Mouse (Mus musculus): ENCODE results near the gene Ptpro. TPM values are rescaled to one million over a fixed set of nuclear protein-coding genes. Genes with fewer than 3 reads are reported as not detected.

Gene Ptpro
- total and polyA plus RNA-seq, 2 experiments: 0.51 to 0.65 TPM

DNA sequence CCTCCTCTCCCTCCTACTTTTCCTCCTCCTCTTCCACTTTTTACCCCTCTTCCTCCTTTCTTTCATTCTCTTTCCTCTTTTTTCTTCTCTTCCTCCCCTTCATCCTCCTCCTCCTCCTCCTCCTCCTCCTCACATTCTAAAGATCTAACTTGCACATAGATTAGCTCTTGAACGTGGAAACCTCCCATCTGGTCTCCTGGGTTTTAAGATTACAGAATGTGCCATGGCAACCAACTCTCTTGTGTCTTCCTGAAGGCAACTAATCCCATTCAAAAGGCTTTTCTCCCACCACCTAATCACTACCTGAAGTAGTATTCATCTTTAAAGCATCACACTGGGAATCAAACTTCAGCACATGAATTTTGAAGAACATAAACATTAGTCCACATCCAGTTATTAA is 67.5 kb downstream of the Ptpro start:
- Histone ChIP-seq H3K4me3 (ENCODE audit: insufficient read depth, low read depth, low read length) (no peak overlapping the region), H3K79me2 (ENCODE audit: control insufficient read depth, insufficient read depth, low read length) (no peaks in the 10 kb centered on the region), H3K36me3 (ENCODE audit: control insufficient read depth, insufficient read depth, low read length) (no peaks in the 10 kb centered on the region), H3K9ac (ENCODE audit: low read depth, low read length) (no peak overlapping the region), H3K27me3 (ENCODE audit: control insufficient read depth, insufficient read depth, low read length) (no peaks in the 10 kb centered on the region), H3K4me1 (ENCODE audit: control insufficient read depth, insufficient read depth, low read length) (no peaks in the 10 kb centered on the region), H3K27ac (replicated peaks; ENCODE audit: insufficient read depth, low read depth, low read length) (no peak overlapping the region)
- WGBS: 28% methylated on average over 1 of the region's 1 CpGs
- DNase-seq (ENCODE audit: extremely low read depth, low read depth, low spot score): no peak
- TF ChIP-seq CTCF (IDR thresholded peaks at IDR 0.05; ENCODE audit: low read depth, low read length) (no peak), POLR2A (IDR thresholded peaks at IDR 0.05; ENCODE audit: extremely low read depth, insufficient read depth, low read length) (no peak)

DNA sequence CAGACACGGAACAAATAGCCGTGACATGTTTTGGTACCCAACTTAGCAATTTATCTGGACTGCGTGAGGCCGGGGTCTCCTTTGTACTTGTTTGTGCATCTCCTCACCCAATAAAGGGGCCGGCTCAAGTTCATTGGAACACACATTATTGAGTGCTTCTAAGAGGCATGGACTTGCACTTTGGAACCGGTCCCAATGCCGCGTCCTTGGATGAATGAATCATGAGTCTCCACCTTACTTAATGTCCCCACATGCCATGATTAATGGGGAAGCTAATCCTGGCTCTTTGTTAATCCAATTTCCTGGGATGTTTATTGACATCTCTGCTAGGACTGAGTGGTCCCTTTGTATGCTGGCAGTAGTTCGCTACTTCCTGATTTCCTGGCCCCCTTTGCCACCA is 75.6 kb downstream of the Ptpro start:
- Histone ChIP-seq H3K4me1 (ENCODE audit: control insufficient read depth, insufficient read depth, low read length) (no peaks in the 10 kb centered on the region), H3K27ac (replicated peaks; ENCODE audit: insufficient read depth, low read depth, low read length) (no peak overlapping the region), H3K4me3 (ENCODE audit: insufficient read depth, low read depth, low read length) (no peak overlapping the region), H3K9ac (ENCODE audit: low read depth, low read length) (no peak overlapping the region), H3K27me3 (ENCODE audit: control insufficient read depth, insufficient read depth, low read length) (no peaks in the 10 kb centered on the region), H3K79me2 (ENCODE audit: control insufficient read depth, insufficient read depth, low read length) (no peaks in the 10 kb centered on the region), H3K36me3 (ENCODE audit: control insufficient read depth, insufficient read depth, low read length) (no peaks in the 10 kb centered on the region)
- no peak for DNase-seq (ENCODE audit: extremely low read depth, low read depth, low spot score)
- WGBS: 86% methylated on average over 9 of the region's 9 CpGs
- TF ChIP-seq CTCF (IDR thresholded peaks at IDR 0.05; ENCODE audit: low read depth, low read length): no peak
- no peak for TF ChIP-seq POLR2A (IDR thresholded peaks at IDR 0.05; ENCODE audit: extremely low read depth, insufficient read depth, low read length)

DNA sequence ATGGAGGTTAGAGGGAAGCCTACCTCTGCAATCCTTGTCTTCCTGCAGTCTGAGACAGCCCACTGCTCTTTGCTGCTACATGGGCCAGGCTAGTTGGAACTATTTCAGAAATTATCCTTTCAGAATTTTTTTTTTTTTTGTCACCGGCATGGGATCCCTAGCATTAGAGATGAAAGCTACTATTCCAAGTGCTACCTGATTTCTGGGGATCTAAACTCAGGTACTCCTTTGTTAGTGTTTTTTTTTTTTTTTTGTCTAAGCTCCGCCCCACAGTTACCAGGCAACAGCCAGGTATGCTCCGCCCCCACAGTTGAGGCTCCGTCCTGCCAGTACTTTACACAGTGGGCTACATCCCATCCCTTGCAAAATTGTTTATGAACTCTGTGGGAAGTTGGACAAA is 76.1 kb downstream of the Ptpro start:
- Histone ChIP-seq H3K4me3 (ENCODE audit: insufficient read depth, low read depth, low read length) (no peak overlapping the region), H3K9ac (ENCODE audit: low read depth, low read length) (no peak overlapping the region), H3K36me3 (ENCODE audit: control insufficient read depth, insufficient read depth, low read length) (no peaks in the 10 kb centered on the region), H3K27ac (replicated peaks; ENCODE audit: insufficient read depth, low read depth, low read length) (no peak overlapping the region), H3K27me3 (ENCODE audit: control insufficient read depth, insufficient read depth, low read length) (no peaks in the 10 kb centered on the region), H3K4me1 (ENCODE audit: control insufficient read depth, insufficient read depth, low read length) (no peaks in the 10 kb centered on the region), H3K79me2 (ENCODE audit: control insufficient read depth, insufficient read depth, low read length) (no peaks in the 10 kb centered on the region)
- TF ChIP-seq POLR2A (IDR thresholded peaks at IDR 0.05; ENCODE audit: extremely low read depth, insufficient read depth, low read length): no peak
- TF ChIP-seq CTCF (IDR thresholded peaks at IDR 0.05; ENCODE audit: low read depth, low read length): no peak
- 72% methylated on average over 4 of the region's 4 CpGs for WGBS
- DNase-seq (ENCODE audit: extremely low read depth, low read depth, low spot score): no peak

GRCm38 (mm10) chr6:137330782-137331181 is 78.7 kb downstream of the Ptpro start:
- no peak overlapping the region for H3K4me3 ChIP-seq (ENCODE audit: insufficient read depth, low read depth, low read length)
- no peak for DNase-seq (ENCODE audit: extremely low read depth, low read depth, low spot score)
- H3K36me3 ChIP-seq (ENCODE audit: control insufficient read depth, insufficient read depth, low read length): no peaks in the 10 kb centered on the region
- TF ChIP-seq CTCF (IDR thresholded peaks at IDR 0.05; ENCODE audit: low read depth, low read length) (no peak), POLR2A (IDR thresholded peaks at IDR 0.05; ENCODE audit: extremely low read depth, insufficient read depth, low read length) (no peak)
- 80% methylated on average over 5 of the region's 5 CpGs for WGBS
- H3K79me2 ChIP-seq (ENCODE audit: control insufficient read depth, insufficient read depth, low read length): no peaks in the 10 kb centered on the region
- H3K27me3 ChIP-seq (ENCODE audit: control insufficient read depth, insufficient read depth, low read length): no peaks in the 10 kb centered on the region
- H3K9ac ChIP-seq (ENCODE audit: low read depth, low read length): no peak overlapping the region
- H3K4me1 ChIP-seq (ENCODE audit: control insufficient read depth, insufficient read depth, low read length): no peaks in the 10 kb centered on the region
- no peak overlapping the region for H3K27ac ChIP-seq (replicated peaks; ENCODE audit: insufficient read depth, low read depth, low read length)

DNA sequence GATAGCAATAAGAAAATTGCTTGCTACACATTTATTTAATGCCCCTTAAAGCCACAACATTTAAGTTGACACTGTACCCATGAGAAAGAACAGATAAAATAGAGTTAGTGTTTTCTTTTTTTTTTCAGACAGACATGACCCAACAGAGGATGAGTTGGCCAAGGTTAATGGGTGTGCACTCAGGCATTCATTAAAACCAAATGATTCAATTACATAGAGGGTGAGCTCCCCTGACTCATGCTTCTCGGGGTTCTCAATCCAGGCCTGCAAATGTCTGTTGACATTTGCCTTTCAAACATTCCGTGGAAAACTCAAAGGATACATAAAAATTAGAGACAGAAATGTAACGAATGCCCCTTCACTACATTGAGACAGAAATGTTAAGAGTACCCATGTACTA is 79.7 kb downstream of the Ptpro start:
- H3K27me3 ChIP-seq (ENCODE audit: control insufficient read depth, insufficient read depth, low read length): no peaks in the 10 kb centered on the region
- DNase-seq (ENCODE audit: extremely low read depth, low read depth, low spot score): no peak
- H3K9ac ChIP-seq (ENCODE audit: low read depth, low read length): no peak overlapping the region
- H3K36me3 ChIP-seq (ENCODE audit: control insufficient read depth, insufficient read depth, low read length): no peaks in the 10 kb centered on the region
- H3K4me3 ChIP-seq (ENCODE audit: insufficient read depth, low read depth, low read length): no peak overlapping the region
- H3K27ac ChIP-seq (replicated peaks; ENCODE audit: insufficient read depth, low read depth, low read length): no peak overlapping the region
- no peaks in the 10 kb centered on the region for H3K79me2 ChIP-seq (ENCODE audit: control insufficient read depth, insufficient read depth, low read length)
- TF ChIP-seq CTCF (IDR thresholded peaks at IDR 0.05; ENCODE audit: low read depth, low read length) (no peak), POLR2A (IDR thresholded peaks at IDR 0.05; ENCODE audit: extremely low read depth, insufficient read depth, low read length) (no peak)
- no peaks in the 10 kb centered on the region for H3K4me1 ChIP-seq (ENCODE audit: control insufficient read depth, insufficient read depth, low read length)
- WGBS: 81% methylated on average over 3 of the region's 3 CpGs

GRCm38 (mm10) chr6:137339071-137339470 is 87.0 kb downstream of the Ptpro start:
- Histone ChIP-seq H3K79me2 (ENCODE audit: control insufficient read depth, insufficient read depth, low read length) (no peaks in the 10 kb centered on the region), H3K4me3 (ENCODE audit: insufficient read depth, low read depth, low read length) (no peak overlapping the region), H3K27ac (replicated peaks; ENCODE audit: insufficient read depth, low read depth, low read length) (no peak overlapping the region), H3K36me3 (ENCODE audit: control insufficient read depth, insufficient read depth, low read length) (no peaks in the 10 kb centered on the region), H3K27me3 (ENCODE audit: control insufficient read depth, insufficient read depth, low read length) (no peaks in the 10 kb centered on the region), H3K9ac (ENCODE audit: low read depth, low read length) (no peak overlapping the region), H3K4me1 (ENCODE audit: control insufficient read depth, insufficient read depth, low read length) (no peaks in the 10 kb centered on the region)
- TF ChIP-seq POLR2A (IDR thresholded peaks at IDR 0.05; ENCODE audit: extremely low read depth, insufficient read depth, low read length) (no peak), CTCF (IDR thresholded peaks at IDR 0.05; ENCODE audit: low read depth, low read length) (no peak)
- 60% methylated on average over 4 of the region's 4 CpGs for WGBS
- no peak for DNase-seq (ENCODE audit: extremely low read depth, low read depth, low spot score)

All from liver, adult 2 months (tissue).